Mouse (Mus musculus) cerebellum, adult 11 months (tissue): Measurements from ENCODE around the gene Fosl1.
"Not testable (repeated sequence)": the region's sequence is repeated elsewhere in the genome, so short reads cannot be mapped to it uniquely, and the experiment has no call there.

Experiments
- DNase-seq: peaks from one replicate; pipeline ENCODE4 v3.0.0; 2022

Gene Fosl1

DNA sequence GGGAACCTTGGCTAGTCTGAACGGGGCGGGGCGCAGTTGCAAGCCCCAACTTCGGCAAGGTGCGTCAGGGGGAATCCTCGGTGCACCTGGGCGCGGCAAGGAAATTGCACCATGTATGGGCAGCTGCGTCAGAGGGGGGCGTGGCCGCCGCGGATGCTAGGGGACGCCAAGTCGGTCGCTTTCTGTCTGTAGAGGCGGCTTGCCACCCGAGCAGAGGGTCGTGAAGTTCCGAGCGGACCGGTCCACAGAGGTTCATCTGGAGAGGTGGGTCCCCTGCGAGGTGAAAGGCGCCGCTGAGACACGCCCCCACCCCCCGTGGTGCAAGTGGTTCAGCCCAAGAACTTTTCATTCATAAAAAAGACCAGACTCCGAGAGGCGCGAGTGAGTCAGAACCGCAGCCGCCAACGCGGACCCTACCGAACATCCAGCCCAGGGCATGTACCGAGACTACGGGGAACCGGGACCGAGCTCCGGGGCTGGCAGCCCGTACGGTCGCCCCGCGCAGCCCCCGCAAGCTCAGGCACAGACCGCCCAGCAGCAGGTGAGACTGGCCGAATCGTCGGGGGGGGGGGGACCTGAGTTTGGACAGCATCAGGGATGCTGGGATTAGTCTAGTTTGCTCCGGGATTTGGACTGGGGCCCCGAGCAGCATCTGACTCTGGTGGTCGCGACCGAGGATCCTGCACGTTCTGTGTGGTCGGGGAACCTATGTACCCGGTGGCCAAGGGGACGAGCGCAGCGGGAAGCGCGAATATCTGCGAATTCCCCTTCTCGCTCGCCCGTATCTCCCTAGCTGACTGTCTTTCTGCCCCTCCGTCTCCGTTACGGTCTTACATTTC is at the start of gene Fosl1:
TSS of gene Fosl1 (plus strand) at position 33 of the 839 bp plus-strand sequence.
- peak; percentile 57 for DNase-seq

DNA sequence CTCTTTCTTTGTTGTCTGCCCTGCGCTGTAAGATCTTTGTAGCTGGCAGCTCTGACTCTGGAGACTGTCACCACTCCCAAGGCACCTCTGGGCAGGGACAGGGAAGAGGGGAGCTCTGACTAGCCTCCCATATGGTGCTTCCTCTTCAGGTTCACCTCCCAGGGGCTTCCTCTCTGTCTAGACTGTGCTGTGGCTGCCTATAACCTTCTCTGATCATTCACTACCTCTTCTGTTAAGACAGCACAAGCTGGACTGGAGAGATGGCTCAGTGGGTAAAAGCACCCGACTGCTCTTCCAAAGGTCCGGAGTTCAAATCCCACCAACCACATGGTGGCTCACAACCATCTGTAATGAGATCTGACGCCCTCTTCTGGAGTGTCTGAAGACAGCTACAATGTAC is 46.3 kb upstream of the Fosl1 start:
- not testable (repeated sequence) for DNase-seq

DNA sequence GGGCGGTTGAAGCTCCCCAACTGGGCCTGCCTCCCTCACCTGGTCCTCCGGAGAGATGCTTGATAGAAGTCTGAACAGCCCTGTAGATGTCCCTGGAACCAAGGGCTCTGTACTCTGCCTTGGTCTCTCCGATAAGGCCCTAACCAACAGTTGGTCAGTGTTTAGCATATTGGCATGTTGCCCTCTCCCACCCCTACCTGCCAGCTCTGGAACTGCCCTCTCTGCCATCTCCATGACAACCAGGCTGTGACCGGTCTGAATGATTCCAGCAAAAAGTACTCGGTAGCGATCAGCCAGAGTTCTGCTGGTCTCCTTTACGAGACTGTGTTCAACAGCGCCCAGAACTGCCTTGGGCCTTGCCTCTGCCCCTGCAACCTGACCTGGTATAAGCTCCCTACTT is 45.1 kb upstream of the Fosl1 start, which contains the start of gene Tsga10ip:
TSS of gene Tsga10ip (minus strand) at position 234 of the 400 bp plus-strand sequence.
- DNase-seq: no peak

DNA sequence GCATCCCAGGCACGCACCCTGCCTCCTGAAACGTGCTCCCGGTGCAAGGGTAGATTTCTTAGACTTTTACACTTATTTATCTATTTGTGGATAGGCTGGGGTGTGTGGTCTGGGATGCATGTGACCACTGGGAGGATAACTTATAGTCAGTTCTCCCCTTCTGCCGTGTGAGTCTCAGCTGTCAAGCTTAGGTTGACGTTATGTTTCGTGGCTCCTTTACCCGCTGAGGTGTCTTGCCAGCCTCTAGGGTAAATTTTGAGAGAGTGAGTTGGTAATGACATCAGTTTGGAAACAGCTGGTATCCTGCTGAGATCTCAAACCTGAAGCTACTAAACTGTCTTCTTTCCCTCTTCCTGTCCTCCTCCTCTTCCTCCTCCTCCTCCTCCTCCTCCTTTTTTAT is 41.4 kb upstream of the Fosl1 start:
- DNase-seq: no peak

DNA sequence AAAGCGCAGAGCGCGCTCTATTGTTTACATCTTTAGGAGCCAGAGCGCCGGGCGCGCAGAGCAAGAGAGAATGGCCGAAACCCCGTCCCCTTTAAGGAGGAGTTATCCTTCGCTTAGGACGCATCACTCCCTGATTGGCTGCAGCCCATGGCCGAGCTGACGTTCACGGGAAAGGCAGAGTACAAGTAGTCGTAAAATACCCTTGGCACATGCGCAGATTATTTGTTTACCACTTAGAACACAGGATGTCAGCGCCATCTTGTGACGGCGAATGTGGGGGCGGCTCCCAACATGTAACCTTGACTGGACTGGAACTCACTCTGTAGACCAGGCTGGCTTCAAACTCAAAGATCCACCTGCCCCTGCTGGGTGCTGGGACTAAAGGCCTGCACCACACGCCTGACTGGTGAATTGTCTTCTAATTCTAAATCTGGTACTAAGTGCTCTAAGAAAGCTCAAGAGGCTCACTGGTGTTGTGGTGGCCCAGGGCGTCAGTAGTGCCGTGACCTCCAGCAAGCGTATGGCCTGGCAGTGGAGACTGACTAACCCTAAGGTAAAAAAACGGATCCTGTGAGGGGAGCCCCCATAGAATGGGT is 40.7 kb upstream of the Fosl1 start:
- peak; percentile 52 for DNase-seq

DNA sequence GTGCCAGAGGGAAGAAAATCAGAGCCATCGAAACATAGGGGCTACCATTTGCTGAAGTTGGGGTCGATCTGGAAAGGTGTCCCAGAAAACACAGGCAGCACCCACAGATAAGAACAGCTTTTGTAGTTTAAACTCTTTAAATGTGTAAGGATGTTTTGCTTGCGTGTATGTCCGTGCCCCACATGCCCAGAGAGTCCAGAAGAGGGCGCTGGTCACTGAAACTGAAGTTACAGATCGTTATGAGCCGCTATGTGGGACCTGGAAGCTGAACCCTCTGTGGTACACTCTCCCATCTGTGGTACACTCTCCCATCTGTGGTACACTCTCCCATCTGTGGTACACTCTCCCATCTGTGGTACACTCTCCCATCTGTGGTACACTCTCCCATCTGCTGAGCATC is 40.2 kb upstream of the Fosl1 start:
- DNase-seq: peak; percentile 66

DNA sequence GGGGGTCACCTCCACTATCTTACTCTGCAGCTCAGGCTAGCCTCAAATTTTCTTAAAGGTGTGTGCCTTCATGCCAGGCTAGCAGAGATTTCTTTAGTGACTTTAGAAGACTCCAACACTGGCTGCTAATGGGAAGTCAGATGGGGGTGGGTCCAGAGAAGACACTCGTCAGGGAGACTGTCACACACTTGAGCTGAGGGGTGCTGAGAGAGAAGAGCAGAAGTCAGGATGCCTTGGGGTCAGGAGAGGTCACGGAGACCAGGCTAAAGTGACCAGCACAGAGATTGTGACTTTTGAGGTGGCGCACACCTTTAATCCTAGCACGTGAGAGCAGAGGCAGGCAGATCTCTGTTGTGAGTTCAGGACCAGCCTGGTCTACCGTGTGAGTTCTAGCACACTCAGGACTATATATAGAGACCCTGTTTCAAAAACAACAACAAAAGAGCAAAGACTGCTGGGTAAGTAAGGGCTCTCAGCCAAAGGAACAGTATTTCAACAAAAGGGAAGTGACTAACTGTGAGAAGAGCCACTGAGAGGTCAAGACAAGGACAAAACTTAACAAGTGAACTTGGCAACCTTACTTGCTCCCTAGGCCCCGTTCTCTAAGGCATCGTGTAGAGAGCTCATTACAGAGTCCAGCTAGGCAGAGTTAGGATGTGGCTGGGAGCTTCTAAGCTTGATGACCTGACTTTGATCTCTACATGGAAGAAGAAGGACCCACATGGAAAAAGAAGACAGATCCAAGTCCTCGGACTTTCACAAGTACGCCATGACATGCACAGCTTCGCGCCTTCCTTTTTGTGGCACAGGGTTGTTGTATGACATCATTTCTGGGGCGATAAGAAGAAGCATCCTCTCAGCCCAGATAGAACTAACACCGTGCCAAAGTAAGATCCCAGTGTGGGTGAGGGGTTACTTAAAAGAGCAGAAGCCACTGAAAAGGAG is 39.0 kb upstream of the Fosl1 start:
- DNase-seq: no peak

DNA sequence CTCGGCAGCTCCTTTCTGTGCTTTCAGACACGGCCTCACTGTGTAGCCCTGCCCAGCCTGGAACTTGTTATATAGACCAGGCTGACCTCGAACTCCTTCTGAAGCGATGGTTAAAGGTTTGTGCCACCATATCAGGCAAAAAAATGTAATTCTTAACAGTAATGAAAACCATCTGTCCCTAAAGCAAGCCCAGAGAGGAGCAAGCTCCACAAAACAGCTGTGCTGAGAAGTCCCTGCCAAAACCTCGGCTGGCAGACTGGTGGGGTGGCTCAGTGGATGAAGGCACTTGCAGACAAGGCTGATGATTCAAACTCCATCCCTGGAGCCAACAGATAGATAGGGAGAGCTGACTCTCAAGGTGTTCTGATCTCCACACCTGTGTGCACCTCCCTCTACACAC is 38.3 kb upstream of the Fosl1 start:
- DNase-seq: no peak

DNA sequence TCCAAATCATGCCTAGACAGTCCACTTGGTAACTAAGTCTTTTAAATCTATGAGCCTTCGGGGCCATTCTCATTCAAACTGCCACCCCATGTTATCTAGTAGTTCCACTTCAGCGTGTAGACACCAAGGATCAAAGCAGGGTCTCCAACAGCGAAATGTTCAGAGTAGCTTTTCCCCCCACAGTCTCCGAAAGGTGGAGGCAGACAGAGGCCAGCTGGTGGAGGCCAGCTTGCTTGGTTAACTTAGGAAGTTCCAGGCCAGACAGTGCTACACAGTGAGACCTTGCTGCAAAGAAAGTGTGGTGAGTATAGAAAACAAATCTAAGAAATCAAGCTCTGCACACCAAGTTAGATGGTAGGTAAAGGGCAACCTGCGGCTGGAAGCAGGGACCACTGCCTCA is 36.7 kb upstream of the Fosl1 start:
- no peak for DNase-seq

DNA sequence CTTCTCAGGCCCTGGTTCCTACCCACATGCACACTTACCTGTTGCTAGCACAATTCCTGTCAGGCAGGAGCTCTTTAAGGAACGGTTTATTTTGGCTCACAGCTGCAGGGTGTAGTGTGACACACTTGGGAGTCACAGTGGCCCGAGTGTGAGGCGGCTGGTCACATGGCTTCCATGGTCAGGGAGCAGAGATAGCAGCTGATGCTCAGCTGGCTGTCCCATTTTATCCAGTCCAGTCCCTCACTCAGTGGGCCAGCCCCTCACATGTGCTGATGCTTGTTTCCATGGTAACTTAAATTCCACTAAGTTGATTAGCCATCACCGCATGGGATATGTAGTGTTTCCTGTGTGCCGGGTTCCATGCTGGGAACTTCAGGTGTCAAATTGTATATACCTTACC is 35.4 kb upstream of the Fosl1 start:
- no peak for DNase-seq

DNA sequence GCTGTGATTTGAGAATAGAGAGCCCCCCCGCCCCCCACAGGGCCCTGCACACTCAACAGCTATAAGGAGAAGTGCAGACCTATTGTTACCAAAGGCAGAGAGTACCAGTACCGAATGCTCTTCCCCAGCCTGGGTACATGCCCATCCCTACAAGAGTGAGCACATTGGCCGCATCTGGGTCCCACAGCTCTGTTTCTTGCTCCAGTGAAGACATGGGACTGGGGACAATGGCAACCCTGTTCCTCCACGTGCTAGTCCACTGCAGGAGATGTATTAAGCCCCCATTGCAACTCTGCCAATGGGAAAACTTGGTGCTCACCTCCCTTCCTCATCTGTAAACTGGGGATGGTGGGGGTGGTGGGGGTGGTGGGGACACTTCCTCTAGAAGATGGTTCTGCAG is 33.5 kb upstream of the Fosl1 start:
- no peak for DNase-seq

DNA sequence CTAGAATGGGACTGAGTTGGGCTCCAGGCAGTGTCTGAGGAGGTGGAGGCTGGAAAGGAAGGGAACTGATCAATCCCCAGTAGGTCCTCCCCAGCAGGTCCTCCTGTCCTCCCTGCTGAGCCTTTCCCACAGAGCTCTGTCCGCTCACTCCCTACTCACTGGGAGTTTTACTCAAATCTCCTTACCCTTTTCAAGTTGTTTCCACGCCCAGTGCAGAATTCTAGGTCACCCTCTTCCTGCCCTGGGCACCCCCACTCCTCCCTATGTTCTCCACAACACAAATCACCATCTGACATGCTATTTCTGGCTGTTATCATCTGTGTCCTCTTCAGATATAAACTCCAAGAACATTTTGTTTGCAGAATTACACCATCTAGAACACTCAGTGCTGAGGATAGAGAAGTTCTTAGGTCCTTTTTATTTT is 32.8 kb upstream of the Fosl1 start:
- DNase-seq: no peak

DNA sequence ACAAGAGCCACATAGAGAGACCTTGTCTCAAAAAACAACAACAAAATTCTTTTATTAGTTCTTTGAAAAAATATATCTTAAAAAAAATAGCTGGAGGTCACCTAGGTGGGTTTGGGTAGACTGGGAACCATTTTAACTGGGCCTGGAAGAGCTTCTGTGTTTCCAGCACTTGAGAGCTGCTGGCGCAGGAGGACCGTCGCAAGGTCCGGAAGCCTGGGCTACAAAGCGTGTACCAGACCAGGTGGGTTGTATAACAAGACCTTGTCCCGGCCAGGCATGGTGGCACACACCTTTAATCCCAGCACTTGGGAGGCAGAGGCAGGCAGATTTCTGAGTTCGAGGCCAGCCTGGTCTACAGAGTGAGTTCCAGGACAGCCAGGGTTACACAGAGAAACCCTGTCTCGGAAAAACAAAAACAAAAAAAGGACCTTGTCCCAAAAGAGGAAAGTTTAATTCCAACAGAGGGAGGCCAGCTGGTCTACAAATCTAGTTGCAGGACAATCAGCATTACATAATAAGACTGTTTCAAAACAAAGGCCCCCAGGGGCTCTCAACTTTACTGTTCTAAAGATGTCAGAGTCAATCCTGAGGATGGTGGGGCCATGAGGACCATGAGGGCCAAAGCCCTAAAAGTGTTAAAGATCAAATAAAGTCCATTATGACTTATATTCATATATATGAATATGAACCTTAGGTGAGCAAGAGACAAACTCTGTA is 28.4 kb upstream of the Fosl1 start:
- DNase-seq: no peak

DNA sequence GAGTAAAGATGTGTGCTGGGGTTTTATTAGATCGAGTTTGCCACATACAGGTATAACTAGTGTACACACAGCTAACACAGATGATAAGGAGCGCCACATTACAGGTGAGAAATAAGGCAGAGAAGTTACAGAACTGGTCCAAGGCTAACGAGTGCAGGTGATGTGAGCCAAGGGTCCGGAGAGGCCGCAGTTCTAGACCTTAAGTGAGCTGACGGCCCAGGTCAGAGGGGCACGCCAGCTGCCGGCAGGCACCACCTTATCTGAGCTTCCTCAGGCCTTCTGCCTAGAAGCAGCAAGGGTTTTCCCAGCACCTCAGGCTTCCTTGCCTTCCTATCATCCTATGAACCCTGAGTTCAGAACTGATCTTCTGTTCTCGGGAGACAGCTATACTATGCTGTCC is 27.7 kb upstream of the Fosl1 start:
- no peak for DNase-seq

DNA sequence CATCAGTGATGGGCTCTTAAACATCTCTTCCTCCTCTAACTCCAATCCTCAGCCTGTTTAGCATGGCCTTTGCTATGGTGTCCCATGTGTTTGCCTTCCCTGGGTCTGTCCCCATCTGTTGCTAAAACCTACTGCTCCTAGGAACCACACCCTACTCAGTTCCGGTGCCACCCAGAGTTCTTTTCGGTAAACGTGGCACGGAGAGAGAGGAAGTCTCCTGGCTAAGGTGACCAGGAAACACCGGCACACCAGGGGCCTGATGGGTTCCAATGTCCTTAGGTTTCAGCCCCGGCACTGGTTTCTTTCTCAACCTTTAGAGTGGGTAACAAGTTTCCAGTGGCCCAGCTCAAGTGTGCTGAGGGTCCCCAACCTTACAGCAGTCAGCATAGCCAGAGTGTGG is 26.8 kb upstream of the Fosl1 start:
- no peak for DNase-seq

DNA sequence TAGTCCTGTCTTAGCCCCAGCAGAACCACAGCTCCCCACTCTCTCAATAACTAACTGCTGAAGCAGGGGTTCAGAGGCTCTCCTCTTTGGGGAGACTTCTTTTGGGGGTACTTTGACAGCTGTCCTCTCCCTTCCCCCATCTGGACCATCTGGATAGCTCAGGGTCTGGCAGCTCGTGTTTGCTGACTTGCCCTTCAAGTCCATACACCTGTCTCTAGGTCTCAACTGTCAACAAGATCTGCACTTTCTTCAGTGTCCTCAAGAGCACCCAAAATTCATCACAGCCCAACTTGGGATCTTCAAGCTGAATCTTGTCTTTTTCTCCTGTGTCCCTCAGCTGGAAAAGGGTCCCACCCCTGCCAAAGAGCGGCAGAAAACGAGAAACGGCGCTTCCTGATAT is 25.6 kb upstream of the Fosl1 start:
- DNase-seq: no peak

DNA sequence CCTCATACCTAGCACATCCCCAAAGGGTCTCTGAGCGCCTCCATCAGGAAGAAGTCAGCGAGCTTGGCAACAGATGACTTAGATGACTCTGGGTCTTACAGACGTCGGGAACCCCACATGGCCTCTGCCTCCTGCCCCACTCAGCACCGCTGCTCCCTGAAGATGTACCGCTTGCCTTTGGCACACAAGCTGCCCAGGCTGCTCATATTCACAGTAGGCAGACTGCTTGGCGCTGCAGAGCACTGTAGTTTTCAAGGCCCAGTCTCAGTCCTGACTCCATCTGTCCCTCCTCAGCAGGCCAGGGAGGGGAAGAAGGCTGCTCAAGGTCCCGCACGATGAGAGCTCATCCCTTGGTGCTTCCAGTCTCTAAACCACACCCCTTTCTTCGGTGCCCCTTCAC is 25.1 kb upstream of the Fosl1 start:
- peak; percentile 38 for DNase-seq

DNA sequence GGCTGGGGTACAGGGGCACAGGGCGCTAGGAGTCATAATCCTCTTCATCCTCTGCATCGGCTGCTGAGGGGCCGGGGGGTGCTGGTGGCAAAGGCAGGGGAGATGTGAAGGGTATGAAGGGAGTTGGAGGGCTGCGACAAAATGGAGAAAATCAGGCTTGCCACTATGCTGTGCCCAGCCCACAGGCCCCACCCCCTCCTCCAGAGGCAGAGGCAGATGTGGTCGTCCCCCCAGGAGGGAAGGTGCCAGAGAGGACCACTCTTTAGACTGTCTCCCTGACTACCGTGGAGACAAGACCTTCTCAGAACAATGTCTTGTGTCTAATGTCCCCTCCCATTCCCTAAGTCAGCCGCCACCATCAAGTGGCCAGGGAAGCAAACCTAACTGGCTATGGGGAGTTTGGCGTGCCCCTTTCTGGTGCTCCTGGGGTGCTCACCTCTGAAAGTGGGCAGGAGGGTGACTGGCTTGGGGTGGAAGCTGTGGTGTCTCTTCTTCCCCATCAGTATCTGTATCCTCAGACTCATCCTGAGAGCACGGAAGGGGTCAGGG is 24.4 kb upstream of the Fosl1 start:
- peak; percentile 31 for DNase-seq

DNA sequence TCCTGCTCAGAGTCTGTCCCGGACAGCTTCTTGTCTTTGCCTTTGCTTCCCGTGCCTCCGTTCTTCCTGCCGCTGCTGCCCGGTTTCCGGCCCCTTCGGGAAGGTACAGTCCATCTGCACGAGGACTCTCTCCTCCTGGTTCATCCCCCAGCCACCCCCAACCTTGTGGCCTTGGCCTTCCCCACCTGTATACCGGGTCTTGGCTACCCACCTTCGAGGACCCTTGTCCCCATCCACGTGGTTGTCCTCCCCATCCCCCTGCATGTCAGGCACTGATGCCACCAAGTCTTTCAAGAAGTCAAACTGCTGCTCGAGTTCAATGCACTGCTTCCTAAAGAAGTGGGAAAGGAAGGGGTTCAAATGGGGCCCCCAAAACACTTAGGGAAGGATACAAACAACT is 23.8 kb upstream of the Fosl1 start:
- peak; percentile 37 for DNase-seq

DNA sequence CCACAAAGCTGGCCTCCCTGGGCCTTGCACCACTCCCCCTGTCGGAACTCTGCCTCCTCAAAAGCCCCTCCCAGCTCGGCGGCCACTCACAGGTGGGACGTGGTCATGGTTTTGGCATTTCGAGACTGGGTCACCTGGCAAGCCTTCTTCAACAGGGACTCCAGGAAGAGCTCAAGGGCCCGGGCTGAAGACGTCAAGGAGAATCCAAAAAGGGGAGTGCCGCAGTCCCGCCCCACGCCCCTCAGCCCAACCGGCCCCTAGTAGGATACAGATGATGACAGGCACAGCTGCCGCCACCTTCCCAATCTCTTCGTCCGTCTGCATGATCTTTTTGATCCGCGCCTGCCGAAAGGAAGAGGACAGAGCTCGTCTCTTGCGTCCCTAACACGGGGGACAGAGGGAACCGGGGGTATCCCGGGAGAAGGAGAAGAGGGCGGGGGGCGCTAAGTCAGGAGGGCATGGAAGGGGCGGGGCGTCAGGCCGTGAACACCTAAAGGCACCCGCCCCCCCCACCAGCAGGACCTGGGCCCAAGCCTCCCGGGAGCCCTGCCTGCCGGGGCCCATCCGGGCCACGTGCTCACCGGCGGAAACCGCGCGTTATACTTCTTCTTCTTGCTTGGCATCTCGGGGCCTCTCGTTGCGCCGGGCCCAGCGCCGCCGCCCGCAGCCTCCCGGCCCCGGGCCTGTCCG is 23.1 kb upstream of the Fosl1 start:
- DNase-seq: peak; percentile 79
